Mouse (Mus musculus) macrophage (primary cell): ENCODE data around the gene Dusp19. TPM values are rescaled to one million over a fixed set of nuclear protein-coding genes. Genes with fewer than 3 reads are reported as not detected.

Experiments
- H3K27ac ChIP-seq: fragments of 350-480 bp; formaldehyde crosslinking; 2 replicates; pipeline ENCODE4 v1.9.0; 2021
- H3K36me3 ChIP-seq: fragments of 350-480 bp; formaldehyde crosslinking; 2 replicates; pipeline ENCODE4 v1.9.0; 2021; ENCODE audit errors: inconsistent target
- H3K4me3 ChIP-seq: fragments of 350-480 bp; formaldehyde crosslinking; 2 replicates; pipeline ENCODE4 v1.9.0; 2021; ENCODE audit errors: inconsistent target
- H3K79me2 ChIP-seq: fragments of 350-480 bp; formaldehyde crosslinking; 2 replicates; pipeline ENCODE4 v1.9.0; 2021; ENCODE audit errors: inconsistent target
- WGBS: methylation state at CpG from one replicate; pipeline ENCODE4 v1.1.7; 2026; ENCODE audit warnings: inconsistent platforms; ENCODE audit not compliant: missing documents; 5-methylcytosine and 5-hydroxymethylcytosine counted together
- polyA plus RNA-seq: library from polyadenylated mRNA; stranded (reverse); fragments of 250-400 nt; gene quantifications from 3 replicates; pipeline ENCODE4 v1.2.4, GENCODE M21; 2018; ENCODE audit warnings: inconsistent platforms

The Dusp19 gene
- polyA plus RNA-seq, 1 experiment from 2014 or later: 5.9 TPM

- WGBS: 90% methylated on average over 8 of the region's 8 CpGs
- Histone ChIP-seq H3K27ac (no peak overlapping the region), H3K4me3 (no peak overlapping the region)
Measured at GRCm38 (mm10) chr2:80678803-80679202, 62.0 kb downstream of the Dusp19 start.

More at GRCm38 (mm10) chr2:80678803-80679202, 62.0 kb downstream of the Dusp19 start:
- no peaks in the 10 kb centered on the region for H3K36me3 ChIP-seq
- no peaks in the 10 kb centered on the region for H3K79me2 ChIP-seq

Other genes with a start within 250 kb of the Dusp19 start
- gene Frzb, start 169.4 kb upstream of the Dusp19 start, polyA plus RNA-seq: not detected in 3 replicates
- 0.88 to 4.5 TPM (median 3.2 TPM) in 3 replicates for gene Nckap1, start 35.7 kb upstream of the Dusp19 start, polyA plus RNA-seq
- 8.5 to 19.1 TPM (median 17.6 TPM) in 3 replicates for gene Nup35, start 191 bp downstream of the Dusp19 start, polyA plus RNA-seq